ENCODE assay signal across 21 mouse cellular contexts in the genomic region with DNA sequence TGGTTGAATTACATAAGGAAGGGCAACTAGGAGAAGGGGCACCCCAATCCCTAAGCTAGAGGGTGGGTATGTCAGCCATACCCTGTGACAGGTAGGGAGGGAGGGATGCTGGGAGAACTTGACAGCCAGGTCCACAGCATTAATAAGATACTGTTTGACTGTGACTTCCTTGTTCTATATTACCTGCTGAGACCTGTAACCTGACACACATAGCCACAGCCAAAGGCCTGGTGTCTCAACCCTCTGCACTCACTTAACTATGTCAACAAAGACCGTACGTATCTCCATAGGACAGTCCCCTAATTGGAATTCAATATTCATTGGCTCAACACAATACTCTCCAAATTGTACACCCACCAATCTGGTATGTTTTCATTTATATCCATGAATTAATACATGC. TPM values are rescaled to one million over a fixed set of nuclear protein-coding genes. Genes with fewer than 3 reads are reported as not detected.
A peak's percentile ranks its signal among the peaks of the same experiment; 100 is the strongest.
DNase-seq lines count a peak whose midpoint lies in the region; ATAC-seq and TF ChIP-seq lines count a peak whose summit lies in the region.
"Had no signal": no experiment of that assay in that cellular context is flagged by ENCODE, and none has a peak within 500 bp of the region (broad histone marks: within the 10 kb centered on the region; RNA-seq: fewer than 3 reads in every experiment).

No protein-coding gene starts in this region.

- TF ChIP-seq CTCF in hindbrain, postnatal 0 days (IDR thresholded peaks at IDR 0.05; ENCODE audit: low read depth): no peak

- no peaks in the 10 kb centered on the region for H3K27me3 ChIP-seq in hindbrain, embryonic 12.5 days
- H3K27me3 ChIP-seq in hindbrain, postnatal 0 days (ENCODE audit: insufficient read depth, low read length): no peaks in the 10 kb centered on the region
- no peaks in the 10 kb centered on the region for H3K27me3 ChIP-seq in stomach, embryonic 14.5 days (ENCODE audit: control insufficient read depth, insufficient read depth, low read length)
- H3K27me3 ChIP-seq: midbrain, embryonic 13.5 days had no signal

- ATAC-seq in hindbrain, embryonic 12.5 days (ENCODE audit: low FRiP score): 0 out of 2 replicates have a peak, but pooled peaks have one; percentile 9
- no peak for ATAC-seq in hindbrain, postnatal 0 days
- ATAC-seq in stomach, embryonic 14.5 days (ENCODE audit: insufficient number of reproducible peaks, insufficient read depth, low FRiP score, low read depth): peak; percentile 16; the same call in 1 of the 2 replicates
- ATAC-seq: lung, postnatal 0 days; midbrain, embryonic 13.5 days had no signal

- peaks cover 22% of the 10 kb centered on the region for H3K9me3 ChIP-seq in hindbrain, embryonic 12.5 days (replicated peaks)
- 0 out of 2 replicates have a peak, but pooled peaks cover 5% of the 10 kb centered on the region for H3K9me3 ChIP-seq in hindbrain, postnatal 0 days (ENCODE audit: low read length)
- H3K9me3 ChIP-seq in stomach, embryonic 14.5 days (ENCODE audit: control insufficient read depth, low read depth, low read length): peaks cover 15% of the 10 kb centered on the region; the same call in 1 of the 2 replicates

- no peak overlapping the region for H3K27ac ChIP-seq in hindbrain, embryonic 12.5 days
- H3K27ac ChIP-seq in hindbrain, postnatal 0 days: no peak overlapping the region
- H3K27ac ChIP-seq in stomach, embryonic 14.5 days (ENCODE audit: low read length): no peak overlapping the region
- H3K27ac ChIP-seq: forebrain, embryonic 10.5 days; midbrain, embryonic 13.5 days had no signal

- WGBS in hindbrain, embryonic 12.5 days: 54% methylated on average over 2 of the region's 2 CpGs
- 38% methylated on average over 2 of the region's 2 CpGs for WGBS in hindbrain, postnatal 0 days
- 43% methylated on average over 2 of the region's 2 CpGs for WGBS in stomach, embryonic 14.5 days

- no peak overlapping the region for H3K4me2 ChIP-seq in hindbrain, embryonic 12.5 days (replicated peaks)
- no peak overlapping the region for H3K4me2 ChIP-seq in hindbrain, postnatal 0 days (ENCODE audit: low read depth, low read length)
- H3K4me2 ChIP-seq in stomach, embryonic 14.5 days (replicated peaks; ENCODE audit: low read depth, low read length): no peak overlapping the region
- H3K4me2 ChIP-seq: heart, embryonic 11.5 days; midbrain, embryonic 13.5 days had no signal

- DNase-seq in hindbrain, postnatal 0 days (ENCODE audit: low spot score): no peak
- peak; percentile 18 for DNase-seq in urinary bladder, postnatal 14 days (ENCODE audit: low spot score)
- no peak for DNase-seq in urinary bladder, postnatal 25 days (ENCODE audit: low spot score)
- no peak for DNase-seq in kidney, adult 9 months
- DNase-seq in adrenal gland, postnatal 36 days: no peak
- DNase-seq: adrenal gland, adult 2 months; B cell, adult 2 months; cerebellum, adult 18-20 months; cerebellum, postnatal 25 days; kidney, adult 2 months; kidney, postnatal 10 days; left cerebral cortex, postnatal 4 days; right cerebral cortex, postnatal 14 days; spleen, adult 18-20 months; thymus, adult 2 months had no signal

- no peak overlapping the region for H3K9ac ChIP-seq in hindbrain, embryonic 12.5 days
- no peak overlapping the region for H3K9ac ChIP-seq in hindbrain, postnatal 0 days (replicated peaks; ENCODE audit: low read length)
- no peak overlapping the region for H3K9ac ChIP-seq in stomach, embryonic 14.5 days (replicated peaks; ENCODE audit: low read depth, low read length)
- H3K9ac ChIP-seq: midbrain, embryonic 13.5 days had no signal

- no peak overlapping the region for H3K4me3 ChIP-seq in hindbrain, embryonic 12.5 days
- H3K4me3 ChIP-seq in hindbrain, postnatal 0 days (ENCODE audit: low read length): no peak overlapping the region
- H3K4me3 ChIP-seq in stomach, embryonic 14.5 days (ENCODE audit: low read depth, low read length): no peak overlapping the region
- H3K4me3 ChIP-seq: forebrain, embryonic 10.5 days; midbrain, embryonic 13.5 days had no signal

- peaks cover 13% of the 10 kb centered on the region for H3K4me1 ChIP-seq in hindbrain, embryonic 12.5 days
- H3K4me1 ChIP-seq in hindbrain, postnatal 0 days (ENCODE audit: insufficient read depth, low read length): no peaks in the 10 kb centered on the region
- H3K4me1 ChIP-seq in stomach, embryonic 14.5 days (ENCODE audit: control insufficient read depth, insufficient read depth, low read length): peaks cover 5% of the 10 kb centered on the region

- H3K36me3 ChIP-seq in hindbrain, embryonic 12.5 days: peaks cover 26% of the 10 kb centered on the region
- 0 out of 2 replicates have a peak, but pooled peaks cover 3% of the 10 kb centered on the region for H3K36me3 ChIP-seq in hindbrain, postnatal 0 days (ENCODE audit: insufficient read depth, low read length)
- no peaks in the 10 kb centered on the region for H3K36me3 ChIP-seq in stomach, embryonic 14.5 days (ENCODE audit: control insufficient read depth, insufficient read depth, low read length)

RNA-seq across cellular contexts. Expression of a gene that starts 33.2 kb away (rescaled TPM):
- polyA plus RNA-seq in hindbrain, embryonic 12.5 days (2016; fragmentation: Nextera tagmentation; extraction: Ambion mirVana): 8.8 TPM in 2 replicates
- total RNA-seq in hindbrain, postnatal 0 days (2014; rRNA removed): 8.3 and 8.8 TPM in 2 replicates
- polyA plus RNA-seq in hindbrain, postnatal 0 days (2015; fragmentation: Nextera tagmentation; extraction: Ambion mirVana): 11.7 and 12.9 TPM in 2 replicates
- 11.0 and 12.0 TPM in 2 replicates for polyA plus RNA-seq in stomach, embryonic 14.5 days (2014; fragmentation: Nextera tagmentation; extraction: Ambion mirVana)
- total RNA-seq in adrenal gland, postnatal 36 days (2021): 10 to 100 TPM; 14.6 to 21.4 TPM
